Mouse (Mus musculus) liver, embryonic 14.5 days (tissue): ENCODE measurements around the gene Slc39a5. TPM values are rescaled to one million over a fixed set of nuclear protein-coding genes. Genes with fewer than 3 reads are reported as not detected.

Source experiments
- ATAC-seq: fragments of 200-750 bp; cut with Nextera tagmentation; 2 replicates; pipeline ENCODE4 v1.8.0; 2017; ENCODE audit warnings: moderate number of reproducible peaks, mild to moderate bottlenecking, moderate library complexity; ENCODE audit not compliant: insufficient read depth
- DNase-seq, 3 experiments: peaks; one replicate each; pipeline ENCODE4 v3.0.0-alpha.2; 2012 to 2013; ENCODE audit warnings: low read depth in 3 of 3, low spot score in 3 of 3
- H3K27ac ChIP-seq: fragments of 300-500 bp; sonication (generic); 2 replicates; pipeline ENCODE4 v1.5.1; 2014; ENCODE audit warnings: moderate library complexity, mild to moderate bottlenecking, control low read depth, inconsistent platforms
- H3K27me3 ChIP-seq: fragments of 300-500 bp; sonication (generic); 2 replicates; pipeline ENCODE4 v1.6.1; 2014; ENCODE audit warnings: mild to moderate bottlenecking, low read length, moderate library complexity; ENCODE audit not compliant: control insufficient read depth, insufficient read depth
- H3K36me3 ChIP-seq: fragments of 300-500 bp; sonication (generic); replicated peaks from 2 replicates; pipeline ENCODE4 v1.6.1; 2014; ENCODE audit warnings: low read depth; ENCODE audit not compliant: control insufficient read depth, insufficient read depth
- H3K4me1 ChIP-seq, 2 experiments: fragments of 200-500 bp in 1 of 2; fragments of 300-500 bp in 1 of 2; sonication (generic) in 1 of 2; replicated peaks; 2 replicates each; pipeline ENCODE4 v1.6.1; 2012 to 2014; ENCODE audit warnings: antibody characterized with exemption in 1 of 2, inconsistent platforms in 1 of 2, low read length in 1 of 2; ENCODE audit not compliant: control insufficient read depth in 2 of 2, insufficient read depth in 2 of 2
- H3K4me2 ChIP-seq: fragments of 300-500 bp; sonication (generic); 2 replicates; pipeline ENCODE4 v1.6.1; 2014; ENCODE audit warnings: low read depth, mild to moderate bottlenecking, control low read depth, moderate library complexity
- H3K4me3 ChIP-seq, 2 experiments: fragments of 200-500 bp in 1 of 2; fragments of 300-500 bp in 1 of 2; sonication (generic) in 1 of 2; 2 replicates each; pipeline ENCODE4 v1.5.1; 2012 to 2014; ENCODE audit warnings: low read depth in 2 of 2, low read length in 2 of 2, mild to moderate bottlenecking in 2 of 2, control low read depth in 1 of 2, inconsistent platforms in 1 of 2, moderate library complexity in 1 of 2; ENCODE audit not compliant: insufficient read depth in 1 of 2
- H3K9ac ChIP-seq: fragments of 300-500 bp; sonication (generic); replicated peaks from 2 replicates; pipeline ENCODE4 v1.6.1; 2014; ENCODE audit warnings: mild to moderate bottlenecking, control low read depth, moderate library complexity
- H3K9me3 ChIP-seq: fragments of 300-500 bp; sonication (generic); 2 replicates; pipeline ENCODE4 v1.6.1; 2016; ENCODE audit warnings: low read length, mixed read lengths; ENCODE audit not compliant: control insufficient read depth
- CTCF ChIP-seq: IDR thresholded peaks from 2 replicates; pipeline ENCODE4 v1.5.1; 2016; ENCODE audit warnings: antibody characterized with exemption, low read depth, control low read depth
- EP300 ChIP-seq: IDR thresholded peaks from 2 replicates; pipeline ENCODE4 v1.6.1; 2016; ENCODE audit warnings: antibody characterized with exemption, low read depth
- WGBS: fragments of 180-500 bp; shearing (Covaris S2); extraction: QIAGEN DNeasy Blood & Tissue Kit; methylation state at CpG from one replicate; pipeline ENCODE4 v1.1.7; 2014; ENCODE audit not compliant: insufficient replicate concordance; 5-methylcytosine and 5-hydroxymethylcytosine counted together
- microRNA-seq: library from miRNA; unstranded; fragments of <30 nt; microRNA quantifications from one replicate; pipeline ENCODE4, GENCODE M21; 2016
- polyA plus RNA-seq, 2 experiments: library from polyadenylated mRNA; depleted of rRNA in 1 of 2; stranded (reverse) in 1 of 2; unstranded in 1 of 2; fragments of >200 nt; fragmentation: Nextera tagmentation in 1 of 2; extraction: Ambion mirVana in 1 of 2; gene quantifications; 2 replicates each; pipeline versions ENCODE4 v1.2.1 to v1.2.3; 2012 to 2014

Gene Slc39a5
- polyA plus RNA-seq, 2 experiments = 33.0 to 37.6 TPM

GRCm38 (mm10) chr10:128359226-128359625 is 41.8 kb downstream of the Slc39a5 start:
- WGBS = 83% methylated on average over 6 of the region's 6 CpGs
- Histone ChIP-seq H3K4me2 (no peak overlapping the region), H3K4me3 (no peak overlapping the region), H3K27ac (no peak overlapping the region), H3K4me1 (no peaks in the 10 kb centered on the region), H3K36me3 (peaks cover 76% of the 10 kb centered on the region), H3K9ac (no peak overlapping the region), H3K27me3 (no peaks in the 10 kb centered on the region), H3K9me3 (no peaks in the 10 kb centered on the region)
- DNase-seq (no peak), ATAC-seq (no peak)
- TF ChIP-seq CTCF (no peak), EP300 (no peak)

GRCm38 (mm10) chr10:128358796-128359195 is 42.2 kb downstream of the Slc39a5 start:
- no peak overlapping the region for H3K4me2 ChIP-seq
- H3K27me3 ChIP-seq = no peaks in the 10 kb centered on the region
- H3K27ac ChIP-seq = no peak overlapping the region
- H3K4me3 ChIP-seq = no peak overlapping the region
- ATAC-seq = no peak
- no peak overlapping the region for H3K9ac ChIP-seq
- H3K4me1 ChIP-seq = no peaks in the 10 kb centered on the region
- TF ChIP-seq CTCF (peak; percentile 73), EP300 (no peak)
- H3K9me3 ChIP-seq = no peaks in the 10 kb centered on the region
- H3K36me3 ChIP-seq = peaks cover 80% of the 10 kb centered on the region
- 45% methylated on average over 2 of the region's 2 CpGs for WGBS
- DNase-seq = peak in 1 of 3 experiments; percentile 47

- no peak for TF ChIP-seq EP300
- no peak for TF ChIP-seq CTCF
- no peak overlapping the region for H3K4me3 ChIP-seq
- peaks cover 25 to 26% of the 10 kb centered on the region in 2 experiments for H3K4me1 ChIP-seq
- H3K36me3 ChIP-seq = peaks cover 44% of the 10 kb centered on the region
- H3K9ac ChIP-seq = no peak overlapping the region
- 91% methylated on average over 8 of the region's 8 CpGs for WGBS
- H3K27me3 ChIP-seq = no peaks in the 10 kb centered on the region
- no peak overlapping the region for H3K4me2 ChIP-seq
- no peak overlapping the region for H3K27ac ChIP-seq
- no peaks in the 10 kb centered on the region for H3K9me3 ChIP-seq
- DNase-seq (no peak), ATAC-seq (no peak)
Observed at GRCm38 (mm10) chr10:128347541-128347940, 53.5 kb downstream of the Slc39a5 start.

Small RNA genes lying within 50 kb of the gene (microRNA-seq; reads per million reads assigned to microRNA genes)
- gene Gm25361 = not detected
- not detected for gene Gm26308
- not detected for gene Mir6914
- not detected for gene Mir6915

Other genes starting within 250 kb of the Slc39a5 start
- gene Rbms2, start 220.9 kb downstream of the Slc39a5 start, polyA plus RNA-seq (2012; rRNA removed) = 8.0 and 9.5 TPM in 2 replicates
- gene Rbms2, start 220.9 kb downstream of the Slc39a5 start, polyA plus RNA-seq (2014; fragmentation: Nextera tagmentation; extraction: Ambion mirVana) = 4.5 and 6.1 TPM in 2 replicates
- gene Gls2, start 206.8 kb downstream of the Slc39a5 start, polyA plus RNA-seq (2012; rRNA removed) = 4.2 and 5.5 TPM in 2 replicates
- 3.7 and 4.4 TPM in 2 replicates for gene Gls2, start 206.8 kb downstream of the Slc39a5 start, polyA plus RNA-seq (2014; fragmentation: Nextera tagmentation; extraction: Ambion mirVana)
- gene Spryd4, start 189.4 kb downstream of the Slc39a5 start, polyA plus RNA-seq (2012; rRNA removed) = 12.9 and 14.2 TPM in 2 replicates
- gene Spryd4, start 189.4 kb downstream of the Slc39a5 start, polyA plus RNA-seq (2014; fragmentation: Nextera tagmentation; extraction: Ambion mirVana) = 20.8 and 21.4 TPM in 2 replicates
- gene Mip, start 175.4 kb downstream of the Slc39a5 start, polyA plus RNA-seq (2012; rRNA removed) = 0.02 TPM in 2 replicates
- not detected in 2 replicates for gene Mip, start 175.4 kb downstream of the Slc39a5 start, polyA plus RNA-seq (2014; fragmentation: Nextera tagmentation; extraction: Ambion mirVana)
- 8.1 and 12.9 TPM in 2 replicates for gene Timeless, start 169.2 kb downstream of the Slc39a5 start, polyA plus RNA-seq (2012; rRNA removed)
- gene Timeless, start 169.2 kb downstream of the Slc39a5 start, polyA plus RNA-seq (2014; fragmentation: Nextera tagmentation; extraction: Ambion mirVana) = 23.3 and 23.4 TPM in 2 replicates
- 0.73 and 1.1 TPM in 2 replicates for gene Apon, start 147.1 kb downstream of the Slc39a5 start, polyA plus RNA-seq (2012; rRNA removed)
- 0.52 and 0.58 TPM in 2 replicates for gene Apon, start 147.1 kb downstream of the Slc39a5 start, polyA plus RNA-seq (2014; fragmentation: Nextera tagmentation; extraction: Ambion mirVana)
- gene Apof, start 132.6 kb downstream of the Slc39a5 start, polyA plus RNA-seq (2012; rRNA removed) = 54.1 and 61.3 TPM in 2 replicates
- gene Apof, start 132.6 kb downstream of the Slc39a5 start, polyA plus RNA-seq (2014; fragmentation: Nextera tagmentation; extraction: Ambion mirVana) = 73.7 and 74.1 TPM in 2 replicates
- gene Stat2, start 130.7 kb downstream of the Slc39a5 start, polyA plus RNA-seq (2012; rRNA removed) = 5.9 and 6.4 TPM in 2 replicates
- 4.2 and 5.4 TPM in 2 replicates for gene Stat2, start 130.7 kb downstream of the Slc39a5 start, polyA plus RNA-seq (2014; fragmentation: Nextera tagmentation; extraction: Ambion mirVana)
- gene Il23a, start 102.5 kb downstream of the Slc39a5 start, polyA plus RNA-seq (2012; rRNA removed) = 0.06 and 0.08 TPM in 2 replicates
- not detected in 2 replicates for gene Il23a, start 102.5 kb downstream of the Slc39a5 start, polyA plus RNA-seq (2014; fragmentation: Nextera tagmentation; extraction: Ambion mirVana)
- 11.5 and 13.3 TPM in 2 replicates for gene Pan2, start 97.9 kb downstream of the Slc39a5 start, polyA plus RNA-seq (2012; rRNA removed)
- gene Pan2, start 97.9 kb downstream of the Slc39a5 start, polyA plus RNA-seq (2014; fragmentation: Nextera tagmentation; extraction: Ambion mirVana) = 10.1 and 11.5 TPM in 2 replicates
- 23.8 and 38.8 TPM in 2 replicates for gene Cnpy2, start 78.8 kb downstream of the Slc39a5 start, polyA plus RNA-seq (2012; rRNA removed)
- gene Cnpy2, start 78.8 kb downstream of the Slc39a5 start, polyA plus RNA-seq (2014; fragmentation: Nextera tagmentation; extraction: Ambion mirVana) = 92.7 and 98.3 TPM in 2 replicates
- gene Cs, start 63.5 kb downstream of the Slc39a5 start, polyA plus RNA-seq (2012; rRNA removed) = 71.6 and 80.5 TPM in 2 replicates
- gene Cs, start 63.5 kb downstream of the Slc39a5 start, polyA plus RNA-seq (2014; fragmentation: Nextera tagmentation; extraction: Ambion mirVana) = 117 and 126 TPM in 2 replicates
- gene Coq10a, start 32.2 kb downstream of the Slc39a5 start, polyA plus RNA-seq (2012; rRNA removed) = 6.5 and 7.7 TPM in 2 replicates
- gene Coq10a, start 32.2 kb downstream of the Slc39a5 start, polyA plus RNA-seq (2014; fragmentation: Nextera tagmentation; extraction: Ambion mirVana) = 4.7 and 5.0 TPM in 2 replicates
- 7.4 and 7.7 TPM in 2 replicates for gene Ankrd52, start 24.1 kb downstream of the Slc39a5 start, polyA plus RNA-seq (2012; rRNA removed)
- gene Ankrd52, start 24.1 kb downstream of the Slc39a5 start, polyA plus RNA-seq (2014; fragmentation: Nextera tagmentation; extraction: Ambion mirVana) = 4.3 and 5.5 TPM in 2 replicates
- gene Nabp2, start 10.3 kb upstream of the Slc39a5 start, polyA plus RNA-seq (2012; rRNA removed) = 24.2 and 25.4 TPM in 2 replicates
- 45.4 and 48.7 TPM in 2 replicates for gene Nabp2, start 10.3 kb upstream of the Slc39a5 start, polyA plus RNA-seq (2014; fragmentation: Nextera tagmentation; extraction: Ambion mirVana)
- gene Rnf41, start 10.4 kb upstream of the Slc39a5 start, polyA plus RNA-seq (2012; rRNA removed) = 5.0 and 5.9 TPM in 2 replicates
- 4.8 and 6.2 TPM in 2 replicates for gene Rnf41, start 10.4 kb upstream of the Slc39a5 start, polyA plus RNA-seq (2014; fragmentation: Nextera tagmentation; extraction: Ambion mirVana)
- gene Smarcc2, start 58.0 kb upstream of the Slc39a5 start, polyA plus RNA-seq (2012; rRNA removed) = 23.2 and 29.8 TPM in 2 replicates
- gene Smarcc2, start 58.0 kb upstream of the Slc39a5 start, polyA plus RNA-seq (2014; fragmentation: Nextera tagmentation; extraction: Ambion mirVana) = 27.7 and 32.8 TPM in 2 replicates
- 429 and 654 TPM in 2 replicates for gene Myl6, start 92.9 kb upstream of the Slc39a5 start, polyA plus RNA-seq (2012; rRNA removed)
- gene Myl6, start 92.9 kb upstream of the Slc39a5 start, polyA plus RNA-seq (2014; fragmentation: Nextera tagmentation; extraction: Ambion mirVana) = 490 and 506 TPM in 2 replicates
- 1.2 and 1.5 TPM in 2 replicates for gene Myl6b, start 97.5 kb upstream of the Slc39a5 start, polyA plus RNA-seq (2012; rRNA removed)
- 0.72 and 1.3 TPM in 2 replicates for gene Myl6b, start 97.5 kb upstream of the Slc39a5 start, polyA plus RNA-seq (2014; fragmentation: Nextera tagmentation; extraction: Ambion mirVana)
- gene Esyt1, start 124.6 kb upstream of the Slc39a5 start, polyA plus RNA-seq (2012; rRNA removed) = 9.4 and 10.3 TPM in 2 replicates
- gene Esyt1, start 124.6 kb upstream of the Slc39a5 start, polyA plus RNA-seq (2014; fragmentation: Nextera tagmentation; extraction: Ambion mirVana) = 7.0 and 7.8 TPM in 2 replicates
- gene Zc3h10, start 146.5 kb upstream of the Slc39a5 start, polyA plus RNA-seq (2012; rRNA removed) = 3.3 and 4.0 TPM in 2 replicates
- gene Zc3h10, start 146.5 kb upstream of the Slc39a5 start, polyA plus RNA-seq (2014; fragmentation: Nextera tagmentation; extraction: Ambion mirVana) = 4.3 and 5.3 TPM in 2 replicates
- gene Rpl41, start 148.1 kb upstream of the Slc39a5 start, polyA plus RNA-seq (2012; rRNA removed) = 1,053 and 2,546 TPM in 2 replicates
- gene Rpl41, start 148.1 kb upstream of the Slc39a5 start, polyA plus RNA-seq (2014; fragmentation: Nextera tagmentation; extraction: Ambion mirVana) = 3,181 and 3,454 TPM in 2 replicates
- 57.6 and 113 TPM in 2 replicates for gene Pa2g4, start 164.8 kb upstream of the Slc39a5 start, polyA plus RNA-seq (2012; rRNA removed)
- gene Pa2g4, start 164.8 kb upstream of the Slc39a5 start, polyA plus RNA-seq (2014; fragmentation: Nextera tagmentation; extraction: Ambion mirVana) = 163 and 172 TPM in 2 replicates
- gene Erbb3, start 188.4 kb upstream of the Slc39a5 start, polyA plus RNA-seq (2012; rRNA removed) = 1.3 and 1.4 TPM in 2 replicates
- gene Erbb3, start 188.4 kb upstream of the Slc39a5 start, polyA plus RNA-seq (2014; fragmentation: Nextera tagmentation; extraction: Ambion mirVana) = 1.1 and 1.5 TPM in 2 replicates
- 867 and 921 TPM in 2 replicates for gene Rps26, start 225.5 kb upstream of the Slc39a5 start, polyA plus RNA-seq (2012; rRNA removed)
- 643 and 646 TPM in 2 replicates for gene Rps26, start 225.5 kb upstream of the Slc39a5 start, polyA plus RNA-seq (2014; fragmentation: Nextera tagmentation; extraction: Ambion mirVana)
- gene Ikzf4, start 244.8 kb upstream of the Slc39a5 start, polyA plus RNA-seq (2012; rRNA removed) = 0.13 and 0.18 TPM in 2 replicates
- 0.05 TPM in 1 of 2 replicates, not detected in the other for gene Ikzf4, start 244.8 kb upstream of the Slc39a5 start, polyA plus RNA-seq (2014; fragmentation: Nextera tagmentation; extraction: Ambion mirVana)